Mouse (Mus musculus) liver, embryonic 11.5 days (tissue): ENCODE results near the gene Scnn1b. TPM values are rescaled to one million over a fixed set of nuclear protein-coding genes. Genes with fewer than 3 reads are reported as not detected.

Experiments used
- ATAC-seq: fragments of 200-750 bp; cut with Nextera tagmentation; replicated peaks from 2 replicates; pipeline ENCODE4 v1.8.0; 2017; ENCODE audit warnings: moderate number of reproducible peaks, mild to moderate bottlenecking, moderate TSS enrichment, moderate library complexity; ENCODE audit not compliant: low FRiP score
- DNase-seq: peaks from one replicate; pipeline ENCODE4 v3.0.0-alpha.2; 2017; ENCODE audit warnings: low spot score
- H3K27ac ChIP-seq: fragments of 300-500 bp; sonication (generic); 2 replicates; pipeline ENCODE4 v1.5.1; 2014; ENCODE audit warnings: mild to moderate bottlenecking, low read depth, low read length, control low read depth
- H3K27me3 ChIP-seq: fragments of 300-500 bp; sonication (generic); replicated peaks from 2 replicates; pipeline ENCODE4 v1.6.1; 2014; ENCODE audit warnings: low read length, mixed read lengths; ENCODE audit not compliant: control insufficient read depth, insufficient read depth
- H3K36me3 ChIP-seq: fragments of 300-500 bp; sonication (generic); 2 replicates; pipeline ENCODE4 v1.6.1; 2014; ENCODE audit warnings: mild to moderate bottlenecking, low read length, moderate library complexity, mixed read lengths; ENCODE audit not compliant: control insufficient read depth, insufficient read depth
- H3K4me1 ChIP-seq: fragments of 300-500 bp; sonication (generic); replicated peaks from 2 replicates; pipeline ENCODE4 v1.6.1; 2014; ENCODE audit warnings: low read length, mixed read lengths; ENCODE audit not compliant: control insufficient read depth, insufficient read depth
- H3K4me2 ChIP-seq: fragments of 300-500 bp; sonication (generic); 2 replicates; pipeline ENCODE4 v1.6.1; 2014; ENCODE audit warnings: mild to moderate bottlenecking, control low read depth, moderate library complexity
- H3K4me3 ChIP-seq: fragments of 300-500 bp; sonication (generic); 2 replicates; pipeline ENCODE4 v1.5.1; 2014; ENCODE audit warnings: low read depth, low read length, control low read depth
- H3K9ac ChIP-seq: fragments of 300-500 bp; sonication (generic); 2 replicates; pipeline ENCODE4 v1.6.1; 2014; ENCODE audit warnings: low read depth, low read length, control low read depth
- H3K9me3 ChIP-seq: fragments of 300-500 bp; sonication (generic); 2 replicates; pipeline ENCODE4 v1.6.1; 2016; ENCODE audit warnings: low read length, inconsistent platforms, mixed read lengths; ENCODE audit not compliant: control insufficient read depth
- WGBS: fragments of 180-500 bp; shearing (Covaris S2); extraction: QIAGEN DNeasy Blood & Tissue Kit; methylation state at CpG from one replicate; pipeline ENCODE4 v1.1.7; 2014; 5-methylcytosine and 5-hydroxymethylcytosine counted together
- polyA plus RNA-seq: library from polyadenylated mRNA; unstranded; fragments of >200 nt; fragmentation: Nextera tagmentation; extraction: Ambion mirVana; gene quantifications from 2 replicates; pipeline ENCODE4 v1.2.1, GENCODE M21; 2014

The Scnn1b gene
- polyA plus RNA-seq, 1 experiment from 2014 or later = 0.08 TPM

GRCm38 (mm10) chr7:121941016-121941415, 76.2 kb downstream of the Scnn1b start:
- Histone ChIP-seq H3K4me1 (0 out of 2 replicates have a peak, but pooled peaks cover 2% of the 10 kb centered on the region), H3K36me3 (peaks cover 8% of the 10 kb centered on the region), H3K27me3 (no peaks in the 10 kb centered on the region), H3K4me2 (no peak overlapping the region), H3K4me3 (no peak overlapping the region), H3K27ac (no peak overlapping the region), H3K9ac (no peak overlapping the region), H3K9me3 (no peaks in the 10 kb centered on the region)
- DNase-seq (no peak), ATAC-seq (no peak)
- 86% methylated on average over 3 of the region's 3 CpGs for WGBS

- 0 out of 2 replicates have a peak, but pooled peaks cover 2% of the 10 kb centered on the region for H3K4me1 ChIP-seq
- no peak overlapping the region for H3K9ac ChIP-seq
- H3K27ac ChIP-seq = no peak overlapping the region
- WGBS = 77% methylated on average over 3 of the region's 3 CpGs
- ATAC-seq (no peak), DNase-seq (no peak)
- H3K4me3 ChIP-seq = no peak overlapping the region
- peaks cover 8% of the 10 kb centered on the region for H3K36me3 ChIP-seq
- no peaks in the 10 kb centered on the region for H3K27me3 ChIP-seq
- H3K4me2 ChIP-seq = no peak overlapping the region
- no peaks in the 10 kb centered on the region for H3K9me3 ChIP-seq
Observed at GRCm38 (mm10) chr7:121941640-121942039, 76.8 kb downstream of the Scnn1b start.

GRCm38 (mm10) chr7:121942371-121942770, 77.5 kb downstream of the Scnn1b start:
- H3K4me1 ChIP-seq = 0 out of 2 replicates have a peak, but pooled peaks cover 2% of the 10 kb centered on the region
- no peaks in the 10 kb centered on the region for H3K27me3 ChIP-seq
- H3K27ac ChIP-seq = no peak overlapping the region
- peaks cover 8% of the 10 kb centered on the region for H3K36me3 ChIP-seq
- ATAC-seq = no peak
- no peak overlapping the region for H3K4me2 ChIP-seq
- H3K9me3 ChIP-seq = no peaks in the 10 kb centered on the region
- DNase-seq = no peak
- no peak overlapping the region for H3K9ac ChIP-seq
- 97% methylated on average over 2 of the region's 2 CpGs for WGBS
- no peak overlapping the region for H3K4me3 ChIP-seq

- 84% methylated on average over 5 of the region's 5 CpGs for WGBS
- peaks cover 8% of the 10 kb centered on the region for H3K36me3 ChIP-seq
- H3K4me1 ChIP-seq = no peaks in the 10 kb centered on the region
- no peaks in the 10 kb centered on the region for H3K9me3 ChIP-seq
- no peak overlapping the region for H3K4me2 ChIP-seq
- no peaks in the 10 kb centered on the region for H3K27me3 ChIP-seq
- H3K27ac ChIP-seq = no peak overlapping the region
- no peak overlapping the region for H3K9ac ChIP-seq
- DNase-seq (no peak), ATAC-seq (no peak)
- no peak overlapping the region for H3K4me3 ChIP-seq
Observed at GRCm38 (mm10) chr7:121946196-121946595, 81.4 kb downstream of the Scnn1b start.

GRCm38 (mm10) chr7:121947513-121947912, 82.7 kb downstream of the Scnn1b start:
- Histone ChIP-seq H3K4me2 (no peak overlapping the region), H3K9me3 (no peaks in the 10 kb centered on the region), H3K4me3 (no peak overlapping the region), H3K27ac (no peak overlapping the region), H3K9ac (no peak overlapping the region), H3K27me3 (no peaks in the 10 kb centered on the region), H3K36me3 (peaks cover 5% of the 10 kb centered on the region), H3K4me1 (no peaks in the 10 kb centered on the region)
- WGBS = 69% methylated on average over 4 of the region's 4 CpGs
- ATAC-seq (no peak), DNase-seq (no peak)

GRCm38 (mm10) chr7:121954891-121955669, 90.2 kb downstream of the Scnn1b start:
- WGBS = 88% methylated on average over 11 of the region's 11 CpGs
- H3K9me3 ChIP-seq = no peaks in the 10 kb centered on the region
- peaks cover 3% of the 10 kb centered on the region; the same call in 1 of the 2 replicates for H3K36me3 ChIP-seq
- H3K4me3 ChIP-seq = no peak overlapping the region
- DNase-seq (no peak), ATAC-seq (no peak)
- no peaks in the 10 kb centered on the region for H3K4me1 ChIP-seq
- no peak overlapping the region for H3K27ac ChIP-seq
- no peaks in the 10 kb centered on the region for H3K27me3 ChIP-seq
- no peak overlapping the region for H3K4me2 ChIP-seq
- no peak overlapping the region for H3K9ac ChIP-seq

GRCm38 (mm10) chr7:121955802-121956201, 91.0 kb downstream of the Scnn1b start:
- Histone ChIP-seq H3K4me2 (no peak overlapping the region), H3K4me1 (no peaks in the 10 kb centered on the region), H3K27ac (no peak overlapping the region), H3K27me3 (no peaks in the 10 kb centered on the region), H3K4me3 (no peak overlapping the region), H3K9ac (no peak overlapping the region), H3K36me3 (peaks cover 3% of the 10 kb centered on the region), H3K9me3 (no peaks in the 10 kb centered on the region)
- 83% methylated on average over 12 of the region's 12 CpGs for WGBS
- DNase-seq (no peak), ATAC-seq (no peak)

- Histone ChIP-seq H3K36me3 (peaks cover 2% of the 10 kb centered on the region; the same call in 1 of the 2 replicates), H3K27me3 (no peaks in the 10 kb centered on the region), H3K9me3 (no peaks in the 10 kb centered on the region), H3K4me3 (no peak overlapping the region), H3K4me1 (no peaks in the 10 kb centered on the region), H3K4me2 (no peak overlapping the region), H3K27ac (no peak overlapping the region), H3K9ac (no peak overlapping the region)
- WGBS = 81% methylated on average over 7 of the region's 7 CpGs
- DNase-seq = no peak
- ATAC-seq = no peak
Observed at GRCm38 (mm10) chr7:121961913-121962570, 97.2 kb downstream of the Scnn1b start.
